In genomic region chr11:115612059-115612409, GRCm38 (mm10) we compare ENCODE assay signal across 8 mouse cellular contexts. TPM values are rescaled to one million over a fixed set of nuclear protein-coding genes. Genes with fewer than 3 reads are reported as not detected.
DNase-seq lines count a peak whose midpoint lies in the region; ATAC-seq lines count a peak whose summit lies in the region.

No protein-coding gene starts in this region.

- DNase-seq in cerebellum, adult 11 months = peak; percentile 75
- peak; percentile 74 to 77 for DNase-seq in cerebellum, postnatal 36 days
- DNase-seq in gastrocnemius, postnatal 36 days = peak; percentile 77 to 80
- DNase-seq in kidney, adult 11 months = peak; percentile 85
- DNase-seq in midbrain, embryonic 14.5 days = peak; percentile 62

- no peaks in the 10 kb centered on the region for H3K27me3 ChIP-seq in limb, embryonic 13.5 days
- H3K27me3 ChIP-seq in midbrain, embryonic 14.5 days (ENCODE audit: control insufficient read depth, insufficient read depth, low read length) = no peaks in the 10 kb centered on the region
- H3K27me3 ChIP-seq in stomach, embryonic 16.5 days (ENCODE audit: control insufficient read depth, insufficient read depth, low read length) = no peaks in the 10 kb centered on the region

- peaks cover 51% of the 10 kb centered on the region for H3K36me3 ChIP-seq in limb, embryonic 13.5 days
- H3K36me3 ChIP-seq in midbrain, embryonic 14.5 days (ENCODE audit: control insufficient read depth, insufficient read depth, low read length) = peaks cover 47% of the 10 kb centered on the region
- H3K36me3 ChIP-seq in stomach, embryonic 16.5 days (ENCODE audit: control insufficient read depth, insufficient read depth, low read length) = peaks cover 5% of the 10 kb centered on the region; the same call in 1 of the 2 replicates

- H3K9ac ChIP-seq in limb, embryonic 13.5 days = peak overlapping the region; percentile 70
- H3K9ac ChIP-seq in midbrain, embryonic 14.5 days (replicated peaks; ENCODE audit: low read length) = peak overlapping the region; percentile 55
- H3K9ac ChIP-seq in stomach, embryonic 16.5 days (ENCODE audit: low read length) = peak overlapping the region; percentile 91

- ATAC-seq in cerebellum, adult (ENCODE audit: insufficient number of reproducible peaks, low FRiP score, low TSS enrichment) = no peak; the same call in 1 of the 2 replicates
- ATAC-seq in limb, embryonic 13.5 days (ENCODE audit: low FRiP score, low read depth) = peak; percentile 42; the same call in 1 of the 2 replicates
- no peak for ATAC-seq in midbrain, embryonic 14.5 days (ENCODE audit: low FRiP score, low TSS enrichment)
- peak; percentile 45; the same call in 1 of the 2 replicates for ATAC-seq in stomach, embryonic 16.5 days (ENCODE audit: insufficient read depth, low FRiP score)

- H3K4me3 ChIP-seq in limb, embryonic 13.5 days = peak overlapping the region; percentile 63
- peak overlapping the region; percentile 52 for H3K4me3 ChIP-seq in midbrain, embryonic 14.5 days (replicated peaks; ENCODE audit: low read depth, low read length)
- H3K4me3 ChIP-seq in stomach, embryonic 16.5 days (replicated peaks; ENCODE audit: low read length) = peak overlapping the region; percentile 87

- intact Hi-C loops in gastrocnemius, postnatal 36 days (cut with DNase I) = loop anchor here (5.0 kb wide), 1 partner anchor 125 kb away; no protein-coding TSS in a partner anchor

- WGBS in limb, embryonic 13.5 days = under 1% methylated on average over 13 of the region's 13 CpGs
- 2% methylated on average over 13 of the region's 13 CpGs for WGBS in midbrain, embryonic 14.5 days
- under 1% methylated on average over 13 of the region's 13 CpGs for WGBS in stomach, embryonic 16.5 days

- no peaks in the 10 kb centered on the region for H3K9me3 ChIP-seq in limb, embryonic 13.5 days
- no peaks in the 10 kb centered on the region for H3K9me3 ChIP-seq in midbrain, embryonic 14.5 days (ENCODE audit: control insufficient read depth, low read length)
- H3K9me3 ChIP-seq in stomach, embryonic 16.5 days (replicated peaks; ENCODE audit: control insufficient read depth, low read length) = no peaks in the 10 kb centered on the region

- H3K4me1 ChIP-seq in limb, embryonic 13.5 days = peaks cover 18% of the 10 kb centered on the region
- peaks cover 9% of the 10 kb centered on the region; the same call in 1 of the 2 replicates for H3K4me1 ChIP-seq in midbrain, embryonic 14.5 days (ENCODE audit: control insufficient read depth, insufficient read depth, low read length)
- H3K4me1 ChIP-seq in stomach, embryonic 16.5 days (ENCODE audit: control insufficient read depth, insufficient read depth, low read length) = peaks cover 21% of the 10 kb centered on the region

- peak overlapping the region; percentile 81 for H3K4me2 ChIP-seq in limb, embryonic 13.5 days (replicated peaks)
- H3K4me2 ChIP-seq in midbrain, embryonic 14.5 days (ENCODE audit: low read length) = peak overlapping the region; percentile 92
- H3K4me2 ChIP-seq in stomach, embryonic 16.5 days (ENCODE audit: low read depth, low read length) = peak overlapping the region; percentile 60

- peak overlapping the region; percentile 52; the same call in 1 of the 2 replicates for H3K27ac ChIP-seq in limb, embryonic 13.5 days
- H3K27ac ChIP-seq in midbrain, embryonic 14.5 days (replicated peaks; ENCODE audit: low read depth, low read length) = peak overlapping the region; percentile 73
- H3K27ac ChIP-seq in stomach, embryonic 16.5 days (ENCODE audit: low read length) = peak overlapping the region; percentile 98

RNA-seq across cellular contexts. Expression of gene Mif4gd, which starts 0.7 kb away (rescaled TPM):
- total RNA-seq in gastrocnemius, postnatal 36 days (2021) = 10 to 100 TPM; 41.8 to 45.8 TPM
- 18.8 and 19.8 TPM in 2 replicates for polyA plus RNA-seq in limb, embryonic 13.5 days (2015; fragmentation: Nextera tagmentation; extraction: Ambion mirVana)
- polyA plus RNA-seq in midbrain, embryonic 14.5 days (2014; fragmentation: Nextera tagmentation; extraction: Ambion mirVana) = 9.7 and 11.4 TPM in 2 replicates
- 35.9 and 47.4 TPM in 2 replicates for polyA plus RNA-seq in stomach, embryonic 16.5 days (2015; fragmentation: Nextera tagmentation; extraction: Ambion mirVana)

RNA-seq across cellular contexts. Expression of gene Gga3, which starts 8.2 kb away (rescaled TPM):
- 10 to 100 TPM; 12.5 to 13.0 TPM for total RNA-seq in gastrocnemius, postnatal 36 days (2021)
- 18.1 and 20.9 TPM in 2 replicates for polyA plus RNA-seq in limb, embryonic 13.5 days (2015; fragmentation: Nextera tagmentation; extraction: Ambion mirVana)
- polyA plus RNA-seq in midbrain, embryonic 14.5 days (2014; fragmentation: Nextera tagmentation; extraction: Ambion mirVana) = 29.3 and 34.3 TPM in 2 replicates
- polyA plus RNA-seq in stomach, embryonic 16.5 days (2015; fragmentation: Nextera tagmentation; extraction: Ambion mirVana) = 17.4 and 18.8 TPM in 2 replicates

RNA-seq across cellular contexts. Expression of gene Mrps7, which starts 8.3 kb away (rescaled TPM):
- 10 to 100 TPM; 66.8 to 72.4 TPM for total RNA-seq in gastrocnemius, postnatal 36 days (2021)
- polyA plus RNA-seq in limb, embryonic 13.5 days (2015; fragmentation: Nextera tagmentation; extraction: Ambion mirVana) = 91.6 and 93.5 TPM in 2 replicates
- 75.7 and 83.4 TPM in 2 replicates for polyA plus RNA-seq in midbrain, embryonic 14.5 days (2014; fragmentation: Nextera tagmentation; extraction: Ambion mirVana)
- 78.5 and 91.1 TPM in 2 replicates for polyA plus RNA-seq in stomach, embryonic 16.5 days (2015; fragmentation: Nextera tagmentation; extraction: Ambion mirVana)

RNA-seq across cellular contexts. Expression of gene Slc25a19, which starts 16.1 kb away (rescaled TPM):
- 10 to 100 TPM; 44.4 to 46.8 TPM for total RNA-seq in gastrocnemius, postnatal 36 days (2021)
- 28.5 and 30.2 TPM in 2 replicates for polyA plus RNA-seq in limb, embryonic 13.5 days (2015; fragmentation: Nextera tagmentation; extraction: Ambion mirVana)
- 35.8 and 39.8 TPM in 2 replicates for polyA plus RNA-seq in midbrain, embryonic 14.5 days (2014; fragmentation: Nextera tagmentation; extraction: Ambion mirVana)
- 22.1 and 22.7 TPM in 2 replicates for polyA plus RNA-seq in stomach, embryonic 16.5 days (2015; fragmentation: Nextera tagmentation; extraction: Ambion mirVana)

RNA-seq across cellular contexts. Expression of gene Nup85, which starts 47.8 kb away (rescaled TPM):
- total RNA-seq in gastrocnemius, postnatal 36 days (2021) = 10 to 100 TPM; 15.8 to 20.8 TPM
- polyA plus RNA-seq in limb, embryonic 13.5 days (2015; fragmentation: Nextera tagmentation; extraction: Ambion mirVana) = 184 and 186 TPM in 2 replicates
- polyA plus RNA-seq in midbrain, embryonic 14.5 days (2014; fragmentation: Nextera tagmentation; extraction: Ambion mirVana) = 83.7 and 107 TPM in 2 replicates
- polyA plus RNA-seq in stomach, embryonic 16.5 days (2015; fragmentation: Nextera tagmentation; extraction: Ambion mirVana) = 138 and 141 TPM in 2 replicates

Comparison
In these comparisons a context has a peak if more than half of its experiments do, and no peak if none do; other contexts are left out.
1. ATAC-seq: peak in limb, embryonic 13.5 days (single experiment) and stomach, embryonic 16.5 days (single experiment); none in cerebellum, adult (single experiment) and midbrain, embryonic 14.5 days (single experiment).
2. Peak in every context shown above with its lines, with median percentiles within 50 percentile points of each other: DNase-seq, H3K27ac ChIP-seq, H3K4me2 ChIP-seq, H3K4me3 ChIP-seq and H3K9ac ChIP-seq.